Mouse (Mus musculus): Measurements from ENCODE around the gene Efcab11.
"Not testable (repeated sequence)": the region's sequence is repeated elsewhere in the genome, so short reads cannot be mapped to it uniquely, and the experiment has no call there.

The Efcab11 gene

GRCm38 (mm10) chr12:99873443-99873842 lies 10.8 kb downstream of the Efcab11 start:
- no peak for DNase-seq

DNA sequence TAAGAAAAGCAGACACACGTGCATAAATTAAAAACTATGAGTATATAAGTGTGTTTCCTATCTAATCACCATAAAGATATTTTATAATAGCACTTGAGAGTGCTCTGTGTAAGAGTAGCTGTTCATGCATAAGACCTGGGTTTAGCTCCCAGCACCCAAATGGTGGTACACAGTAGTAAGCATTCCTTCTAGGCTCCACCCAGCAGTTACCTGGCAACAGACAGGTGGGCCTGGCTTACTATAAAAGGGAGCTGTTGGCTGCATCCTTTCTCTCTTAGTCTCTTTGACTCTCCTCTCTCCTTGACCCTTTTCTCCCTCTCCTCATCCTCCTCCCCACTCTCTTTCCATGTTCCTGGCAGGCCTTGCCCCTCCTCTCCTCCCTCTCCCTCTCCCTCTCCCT lies 15.4 kb downstream of the Efcab11 start:
- no peak for DNase-seq

DNA sequence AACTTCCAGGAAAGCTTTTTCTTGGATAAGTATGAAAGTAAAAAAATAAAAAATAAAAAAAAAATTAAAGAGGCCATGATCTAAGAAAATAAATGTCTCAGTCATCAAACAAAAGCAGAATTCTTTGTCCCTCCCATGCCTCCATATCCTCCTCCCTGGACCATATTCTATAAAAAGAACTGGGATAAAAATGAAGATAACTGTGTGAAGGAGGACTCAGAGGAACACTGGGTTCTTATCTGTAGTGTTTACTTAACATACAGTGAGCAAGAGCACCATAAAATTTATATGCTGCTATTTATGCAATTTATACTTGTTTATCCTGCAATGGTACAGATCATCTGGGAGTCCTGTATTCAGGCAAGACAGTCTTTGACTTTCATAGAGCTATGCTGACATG lies 19.6 kb downstream of the Efcab11 start:
- no peak for DNase-seq

DNA sequence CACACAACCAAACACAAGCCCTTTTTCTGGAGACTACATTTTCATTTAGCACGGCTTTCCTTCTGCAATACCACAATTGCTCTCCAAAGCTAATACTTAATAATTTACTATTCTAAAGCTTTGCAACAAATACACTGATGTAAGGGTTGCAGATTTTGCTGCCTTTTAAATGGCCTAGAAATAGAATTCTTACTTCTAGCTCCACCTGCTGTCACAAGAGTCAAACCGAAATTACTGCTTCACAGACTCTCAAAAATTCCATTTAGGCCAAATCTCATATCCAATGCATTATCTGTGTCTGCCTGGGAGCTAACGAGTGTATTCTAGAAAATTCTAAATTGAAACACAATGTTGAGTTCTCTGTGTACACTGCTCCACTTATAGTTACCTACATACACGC lies 23.3 kb downstream of the Efcab11 start:
- no peak for DNase-seq

- no peak for DNase-seq
Observed at GRCm38 (mm10) chr12:99859391-99860100, 24.7 kb downstream of the Efcab11 start.

DNA sequence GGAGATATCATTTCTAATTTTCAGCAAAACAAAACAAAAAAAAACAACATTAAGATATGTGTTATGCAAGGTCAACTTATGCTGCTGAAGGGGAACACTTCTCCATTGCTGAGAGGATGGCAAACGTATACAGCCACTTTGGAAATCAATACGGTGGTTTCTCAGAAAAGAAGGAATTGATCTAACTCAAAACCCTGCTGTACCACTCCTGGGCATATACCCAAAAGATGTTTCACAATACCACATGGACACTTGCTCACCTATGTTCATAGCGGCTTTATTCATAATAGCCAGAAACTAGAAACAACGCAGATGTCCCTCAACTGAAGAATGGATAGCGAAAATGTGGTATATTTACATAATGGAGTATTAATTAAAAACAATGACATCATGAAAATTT lies 25.6 kb downstream of the Efcab11 start:
- DNase-seq: no peak

GRCm38 (mm10) chr12:99856011-99856410 lies 28.2 kb downstream of the Efcab11 start:
- no peak for DNase-seq

DNA sequence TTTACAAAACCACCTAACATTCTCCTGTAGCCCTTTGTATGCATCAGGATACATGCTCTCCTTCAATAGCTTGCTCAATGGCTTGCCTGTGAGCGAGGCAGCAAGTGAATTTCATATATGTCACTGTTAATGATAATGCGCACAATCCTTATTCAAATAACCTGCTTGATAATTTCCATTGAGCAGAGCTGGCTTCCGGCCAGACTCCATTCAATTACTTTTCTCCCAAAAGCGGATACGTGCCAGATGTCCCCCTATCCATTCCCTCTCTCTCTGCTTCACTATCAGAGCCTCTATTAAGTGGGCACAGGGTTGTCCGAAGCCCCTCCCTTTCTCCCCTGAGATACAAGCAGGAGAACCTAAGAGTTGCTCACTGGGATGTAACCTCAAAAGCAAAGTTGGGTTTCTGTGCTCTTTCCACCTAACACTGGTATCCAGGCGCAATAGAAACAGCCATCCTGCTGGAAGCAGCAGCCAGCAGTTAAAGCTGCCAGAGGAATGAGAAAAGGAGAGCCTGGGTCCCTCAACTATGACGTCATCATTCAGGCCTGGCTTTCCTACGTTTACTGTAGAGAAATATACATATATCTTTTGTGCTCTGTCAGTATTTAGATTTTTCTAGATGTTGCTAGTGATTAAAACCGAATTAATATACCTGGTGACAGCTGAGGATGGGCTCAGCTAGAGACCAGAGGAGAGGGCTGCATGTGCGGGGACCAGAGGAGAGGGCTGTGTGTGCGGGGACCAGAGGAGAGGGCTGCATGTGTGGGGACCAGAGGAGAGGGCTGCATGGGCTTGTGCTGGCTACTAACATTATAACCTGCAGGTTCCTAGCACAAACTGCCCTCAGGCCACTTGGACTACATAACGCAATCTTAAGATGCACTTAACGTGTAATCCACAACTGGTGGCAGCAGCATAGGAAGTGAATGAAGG lies 30.6 kb downstream of the Efcab11 start:
- no peak for DNase-seq

- no peak for DNase-seq
Observed at GRCm38 (mm10) chr12:99849996-99850395, 34.2 kb downstream of the Efcab11 start.

- DNase-seq: no peak
Observed at GRCm38 (mm10) chr12:99844951-99845350, 39.3 kb downstream of the Efcab11 start.

- DNase-seq: no peak
Observed at GRCm38 (mm10) chr12:99838703-99839102, 45.5 kb downstream of the Efcab11 start.

GRCm38 (mm10) chr12:99838109-99838508 lies 46.1 kb downstream of the Efcab11 start:
- no peak for DNase-seq

GRCm38 (mm10) chr12:99837528-99837927 lies 46.7 kb downstream of the Efcab11 start:
- DNase-seq: no peak

DNA sequence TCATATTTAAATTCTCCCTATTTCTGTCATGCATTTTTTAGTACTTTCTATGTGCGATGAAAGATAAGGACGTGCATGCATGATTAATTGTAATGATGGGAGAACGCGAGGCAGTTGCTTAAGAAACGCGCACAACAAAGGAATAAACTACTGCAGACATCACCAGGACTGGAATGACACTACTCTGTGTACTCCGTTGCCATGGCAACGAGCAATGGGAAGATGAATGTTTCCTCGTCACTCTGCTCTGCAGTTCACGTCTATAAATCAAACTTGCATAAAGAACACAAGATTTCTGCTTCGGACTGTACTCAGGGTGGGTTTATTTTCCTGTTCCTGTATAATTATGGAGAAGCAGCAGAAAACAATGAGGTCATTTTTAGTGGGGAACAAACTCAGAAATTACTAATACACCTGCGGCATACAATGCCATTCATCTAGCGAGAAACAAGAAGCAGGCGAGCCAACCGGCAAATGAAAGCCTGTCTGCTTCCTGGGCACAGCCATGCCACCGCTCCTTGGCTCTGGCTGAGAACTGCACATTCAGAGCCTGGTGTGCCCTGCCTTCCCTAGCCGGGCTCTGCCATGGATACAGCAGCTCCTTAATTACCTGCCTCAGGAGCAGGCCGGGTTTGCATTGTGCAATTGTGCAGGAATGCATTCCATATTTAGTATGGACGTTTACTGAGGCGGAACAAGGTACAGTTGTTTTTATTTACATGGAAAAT lies 47.7 kb downstream of the Efcab11 start:
- no peak for DNase-seq

DNA sequence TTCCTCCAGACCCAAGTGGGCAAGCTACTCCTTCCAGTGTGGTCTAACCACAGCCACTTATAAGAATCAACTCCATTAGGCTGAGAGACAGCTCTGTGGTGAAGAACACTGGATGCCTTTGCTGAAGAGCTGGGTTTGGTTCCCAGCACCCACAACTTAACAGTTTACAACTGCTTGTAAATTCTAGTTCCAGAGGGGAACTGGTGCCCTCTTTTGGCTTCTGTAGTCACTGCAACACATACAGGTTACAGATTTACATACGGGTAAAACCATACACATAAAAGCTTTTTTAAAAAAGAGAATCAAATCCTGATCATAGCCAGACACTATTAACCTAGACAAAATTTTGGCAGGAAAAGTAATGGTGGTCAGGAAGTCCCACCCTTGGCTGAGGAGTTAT lies 50.8 kb downstream of the Efcab11 start:
- DNase-seq: no peak

DNA sequence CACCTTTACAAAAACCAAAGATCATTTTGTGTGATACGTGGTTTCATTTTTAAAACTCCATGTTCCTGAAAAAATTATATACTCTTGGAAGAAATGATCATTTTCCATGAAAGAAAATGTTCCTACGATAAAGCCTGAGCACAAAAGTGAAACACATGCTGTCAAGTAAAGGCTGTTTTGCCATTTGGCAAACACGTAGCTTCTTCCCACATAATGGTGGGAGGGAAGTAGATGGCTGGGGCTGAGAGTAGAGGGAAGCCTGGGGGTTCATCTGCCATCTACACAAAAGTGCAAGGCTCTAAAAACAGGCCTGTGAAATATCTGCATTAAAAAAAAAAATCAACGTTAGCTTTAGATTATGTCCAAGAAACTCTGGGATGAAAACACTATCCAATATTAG lies 61.6 kb downstream of the Efcab11 start:
- DNase-seq: no peak

- peak in 1 of 2 experiments; percentile 16 for DNase-seq
Observed at GRCm38 (mm10) chr12:99821309-99821934, 62.8 kb downstream of the Efcab11 start.

DNA sequence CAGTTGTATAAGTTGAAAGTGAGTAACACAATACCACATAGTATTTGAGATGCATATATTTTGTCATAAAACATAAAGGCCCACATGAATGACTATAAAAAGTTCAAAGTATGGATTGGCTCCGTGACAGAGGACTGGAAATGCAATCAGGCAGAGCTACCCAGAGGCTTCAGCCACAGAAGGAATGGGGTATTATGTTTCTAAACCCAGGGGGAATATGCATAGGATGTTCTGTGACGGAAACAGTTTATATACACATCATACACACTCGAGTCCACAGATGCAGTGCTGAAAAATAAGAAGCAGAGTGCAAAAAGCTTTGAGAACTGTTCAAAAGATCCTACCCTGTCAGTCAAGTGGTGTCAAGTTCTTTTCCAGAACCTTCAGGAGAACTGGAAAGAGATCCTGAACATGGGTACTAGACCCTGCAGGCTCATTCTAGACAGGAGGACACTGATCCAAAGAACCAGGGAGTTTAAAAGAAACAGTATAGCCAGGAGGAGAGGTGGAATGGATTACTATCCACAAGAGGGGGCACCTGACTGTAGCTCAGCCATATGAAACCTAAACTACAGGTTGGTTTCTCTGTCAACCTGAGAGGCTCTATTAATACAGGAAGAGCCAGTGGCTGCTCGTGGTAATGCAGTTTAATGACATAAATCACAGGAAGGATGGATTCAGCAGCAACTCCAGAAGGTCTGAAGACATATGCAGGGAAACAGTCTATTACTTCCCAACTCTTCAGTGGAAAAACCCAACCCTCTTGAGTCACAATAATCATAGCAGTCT lies 64.9 kb downstream of the Efcab11 start:
- no peak for DNase-seq

GRCm38 (mm10) chr12:99818006-99818405 lies 66.2 kb downstream of the Efcab11 start:
- not testable (repeated sequence) for DNase-seq

DNA sequence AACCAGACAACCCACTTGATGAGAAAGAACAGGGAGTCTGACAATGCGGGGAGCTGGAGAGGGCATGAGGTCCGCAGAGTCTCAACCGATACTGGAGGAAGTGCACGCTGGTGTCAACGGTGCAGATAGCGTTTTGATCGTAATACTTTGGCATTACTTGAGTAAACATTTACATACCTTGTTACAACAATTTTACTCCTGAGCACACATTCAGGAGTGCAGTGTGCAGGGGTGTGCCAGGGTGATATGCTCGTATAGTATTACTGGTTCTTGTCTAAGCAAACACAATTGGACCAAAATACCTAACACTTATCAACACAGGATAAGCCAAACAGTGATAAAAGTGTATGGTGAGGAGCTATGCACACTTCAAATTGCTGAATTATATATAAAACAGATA lies 69.0 kb downstream of the Efcab11 start:
- DNase-seq: no peak

DNA sequence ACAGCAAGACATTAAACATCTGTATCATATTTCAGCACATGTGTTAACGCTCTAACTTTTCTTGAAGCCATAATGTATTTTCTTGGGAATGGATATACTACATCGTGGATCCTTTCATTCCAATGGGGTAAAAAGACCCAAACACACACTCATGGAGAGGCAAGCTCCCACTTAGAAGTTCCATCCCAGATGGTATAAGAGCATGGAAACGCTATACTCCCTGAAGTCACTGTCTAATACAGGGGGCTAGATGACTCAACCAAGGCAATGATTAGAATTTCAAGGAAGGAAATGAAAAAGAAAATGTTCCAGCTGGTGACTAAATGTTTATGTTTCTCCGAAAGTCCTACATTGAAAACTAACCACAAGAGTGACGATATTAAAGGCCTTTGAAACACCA lies 76.3 kb downstream of the Efcab11 start:
- no peak for DNase-seq

- DNase-seq: not testable (repeated sequence)
Observed at GRCm38 (mm10) chr12:99806741-99807140, 77.5 kb downstream of the Efcab11 start.

Measured in thymus, adult 18-20 months (tissue).